Mouse (Mus musculus): ENCODE data around the gene Adamts9. TPM values are rescaled to one million over a fixed set of nuclear protein-coding genes. Genes with fewer than 3 reads are reported as not detected.
A peak's percentile ranks its signal among the peaks of the same experiment; 100 is the strongest.

The Adamts9 gene
- total RNA-seq, 2 experiments from 2014 or later, result 2.4 to 3.3 TPM

DNA sequence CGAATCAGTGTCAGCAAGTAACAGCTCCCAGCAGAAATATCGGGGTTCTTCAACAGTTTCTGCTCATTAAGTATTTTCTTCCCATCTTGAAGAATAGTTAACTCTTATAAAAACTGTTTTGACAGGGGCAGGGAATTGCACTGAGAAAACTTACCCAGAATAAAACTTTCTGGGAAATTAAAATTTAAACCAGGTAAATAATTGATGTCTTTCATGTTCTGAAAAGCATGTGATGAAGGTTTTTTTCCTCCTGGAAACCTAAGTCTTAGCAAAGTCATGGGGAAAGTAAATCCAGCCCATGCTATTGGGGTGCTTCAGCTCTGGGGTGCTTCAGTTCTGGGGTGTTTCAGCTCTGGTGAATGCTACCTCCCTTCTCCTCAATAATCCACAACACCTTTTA lies 132.7 kb downstream of the Adamts9 start:
- DNase-seq (ENCODE audit: low spot score in 2 of 2), result no peak

GRCm38 (mm10) chr6:92809818-92810217 lies 133.5 kb downstream of the Adamts9 start:
- DNase-seq (ENCODE audit: low spot score in 2 of 2), result no peak

DNA sequence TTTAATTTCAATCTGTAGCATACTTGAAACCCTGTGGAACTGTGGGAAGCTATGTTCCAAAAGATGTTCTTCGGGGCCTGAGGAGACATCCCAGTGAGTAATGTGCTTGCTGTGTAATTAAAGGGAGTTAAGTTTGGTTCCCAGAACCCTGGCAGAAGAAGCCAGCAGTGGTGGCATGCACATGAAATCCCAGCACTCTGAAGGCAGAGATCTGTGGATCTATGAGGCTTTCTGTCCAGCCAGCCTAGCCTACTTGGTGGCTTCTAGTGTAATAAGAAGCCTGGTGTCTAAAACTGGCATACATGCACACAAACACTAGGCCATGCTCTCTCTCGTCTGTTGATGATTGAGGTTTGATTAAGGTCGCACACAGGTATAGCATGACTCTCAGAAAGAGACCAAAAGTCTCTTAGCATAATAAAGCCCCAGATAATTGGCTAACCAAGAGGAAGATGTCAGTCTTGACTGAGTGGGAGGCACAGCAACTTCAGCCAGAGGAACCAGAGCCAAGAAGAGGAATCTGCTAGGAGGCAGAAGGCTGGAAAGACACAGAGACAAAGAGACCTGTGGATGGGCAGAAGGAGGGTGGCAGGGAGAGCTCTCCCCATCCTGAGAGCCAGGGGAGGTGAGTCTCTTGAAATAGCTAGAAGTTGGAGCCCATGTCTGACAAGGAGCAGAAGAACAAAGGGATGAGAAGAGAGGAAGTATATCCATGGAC lies 138.9 kb downstream of the Adamts9 start:
- DNase-seq (ENCODE audit: low spot score in 2 of 2), result no peak

GRCm38 (mm10) chr6:92803213-92803612 lies 140.1 kb downstream of the Adamts9 start:
- DNase-seq (ENCODE audit: low spot score in 2 of 2), result no peak

DNA sequence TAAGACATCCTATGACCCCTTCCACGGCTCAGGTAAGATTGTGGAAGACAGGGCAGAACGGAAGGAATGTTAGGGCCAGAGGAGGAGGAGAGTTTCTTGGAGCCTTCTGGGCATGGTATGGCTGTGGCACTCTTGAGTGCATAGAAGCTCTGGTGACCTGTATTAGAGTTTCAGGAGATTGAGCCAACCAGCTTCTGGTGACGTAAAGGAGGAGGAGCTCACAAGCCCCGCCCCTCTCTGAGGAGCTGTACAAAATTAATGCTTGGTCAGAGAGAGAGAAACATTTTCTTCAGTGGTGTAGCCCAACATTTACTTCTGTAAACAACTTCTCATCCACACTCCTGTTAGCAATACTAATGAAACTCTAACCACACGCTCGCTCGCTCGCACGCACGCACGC lies 140.9 kb downstream of the Adamts9 start:
- no peak for DNase-seq (ENCODE audit: low spot score in 2 of 2)

DNA sequence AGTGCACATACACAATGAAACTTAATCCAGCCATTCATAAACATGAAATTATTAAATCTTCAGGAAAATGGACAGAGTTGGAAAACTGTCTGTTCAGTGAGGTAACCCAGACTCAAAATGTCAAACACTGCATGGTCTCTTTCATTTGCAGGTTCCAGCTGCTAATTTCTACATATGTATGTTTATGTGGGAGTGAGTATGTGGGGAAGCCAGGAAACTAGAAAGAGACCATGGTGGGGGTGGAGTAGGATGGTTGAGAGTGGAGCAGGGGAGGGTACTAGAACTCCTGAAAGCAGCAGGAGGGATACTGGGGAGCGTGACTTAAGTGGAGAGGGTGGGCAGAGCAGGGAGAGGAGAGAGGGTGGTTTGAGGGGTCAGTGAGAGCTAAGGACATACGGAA lies 141.8 kb downstream of the Adamts9 start:
- no peak for DNase-seq (ENCODE audit: low spot score in 2 of 2)

- no peak for DNase-seq (ENCODE audit: low spot score in 2 of 2)
Observed at GRCm38 (mm10) chr6:92793804-92794203, 149.5 kb downstream of the Adamts9 start.

DNA sequence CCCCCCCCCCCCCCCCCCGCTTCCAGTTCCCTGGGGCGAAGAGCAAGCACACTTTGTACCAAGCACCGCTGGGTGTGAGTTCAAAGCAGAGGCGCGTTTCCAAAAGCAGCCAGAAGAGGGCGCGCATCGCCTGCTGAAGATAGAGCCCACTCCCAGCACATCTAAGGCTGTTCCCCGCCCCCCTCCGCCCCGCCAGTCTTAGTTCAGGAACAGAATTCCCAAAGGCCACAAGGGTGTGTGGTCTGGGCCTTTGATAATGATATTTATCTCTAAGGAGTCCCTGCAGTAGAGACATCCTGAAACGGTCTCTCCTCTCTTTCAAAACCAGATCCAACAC lies 155.9 kb downstream of the Adamts9 start:
- DNase-seq (ENCODE audit: low spot score in 2 of 2), result peak; percentile 91 to 94

GRCm38 (mm10) chr6:92786701-92787375 lies 156.5 kb downstream of the Adamts9 start:
- no peak for DNase-seq (ENCODE audit: low spot score in 2 of 2)

- peak; percentile 47 to 68 for DNase-seq (ENCODE audit: low spot score in 2 of 2)
Observed at GRCm38 (mm10) chr6:92784782-92785181, 158.5 kb downstream of the Adamts9 start.

DNA sequence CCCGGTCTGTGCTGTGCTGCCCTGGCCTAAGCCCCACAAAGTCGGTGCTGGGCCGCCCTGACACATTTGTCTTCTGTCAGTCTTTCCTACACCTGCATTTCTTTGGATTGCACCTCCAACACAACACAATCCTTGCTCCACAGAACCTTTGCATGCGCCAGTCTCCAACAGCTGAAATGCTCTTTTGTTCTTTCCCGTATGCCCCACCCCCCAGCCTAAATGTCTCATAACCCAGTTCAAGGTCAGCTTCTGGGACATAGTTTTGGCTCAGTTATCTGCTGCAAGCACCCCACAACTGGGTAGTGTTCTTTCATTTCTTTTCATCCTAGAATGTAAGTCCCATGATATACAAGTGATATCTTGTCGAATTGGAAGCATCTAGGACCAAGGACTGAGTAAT lies 161.8 kb downstream of the Adamts9 start:
- DNase-seq (ENCODE audit: low spot score in 2 of 2), result no peak

GRCm38 (mm10) chr6:92779935-92780205 lies 163.4 kb downstream of the Adamts9 start:
- no peak for DNase-seq (ENCODE audit: low spot score in 2 of 2)

DNA sequence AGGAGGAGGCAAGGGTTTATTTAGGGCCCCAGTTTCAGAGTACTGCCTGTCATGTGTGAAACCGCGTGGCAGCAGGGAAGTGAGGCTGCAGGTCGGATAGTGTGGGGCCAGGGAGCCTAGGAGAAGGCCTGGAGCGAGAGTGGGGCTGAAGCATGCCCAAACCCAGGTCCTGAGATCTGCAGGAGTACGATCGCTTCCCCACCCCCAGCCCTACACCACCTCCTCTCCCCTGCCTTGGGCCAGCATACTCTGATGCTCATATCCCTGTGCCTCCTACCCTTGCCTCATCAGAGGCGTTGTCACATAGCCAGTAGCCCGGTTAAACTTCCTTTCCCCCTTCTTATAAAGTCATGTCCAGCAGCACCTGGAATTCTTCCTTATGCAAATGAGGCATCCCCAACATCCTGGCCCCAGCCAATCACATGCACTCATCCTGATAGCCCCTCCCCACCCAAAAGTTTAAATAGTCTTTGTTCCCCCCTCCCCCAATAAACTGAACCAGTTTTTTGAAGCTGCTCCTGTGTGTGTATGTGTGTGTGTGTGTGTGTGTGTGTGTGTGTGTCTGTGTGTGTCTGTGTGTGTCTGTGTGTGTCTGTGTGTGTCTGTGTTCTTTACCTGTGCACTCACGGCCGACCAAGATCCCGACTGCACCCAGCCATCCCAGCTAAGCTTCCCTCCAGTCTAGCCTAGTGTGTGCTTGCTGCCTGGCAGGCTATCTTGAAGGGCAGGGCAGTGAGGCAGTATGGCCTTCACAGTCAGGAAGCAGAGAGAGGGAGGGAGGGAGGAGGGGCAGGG lies 164.0 kb downstream of the Adamts9 start:
- no peak for DNase-seq (ENCODE audit: low spot score in 2 of 2)

GRCm38 (mm10) chr6:92776356-92776755 lies 166.9 kb downstream of the Adamts9 start:
- DNase-seq (ENCODE audit: low spot score in 2 of 2), result peak; percentile 25 to 53

DNA sequence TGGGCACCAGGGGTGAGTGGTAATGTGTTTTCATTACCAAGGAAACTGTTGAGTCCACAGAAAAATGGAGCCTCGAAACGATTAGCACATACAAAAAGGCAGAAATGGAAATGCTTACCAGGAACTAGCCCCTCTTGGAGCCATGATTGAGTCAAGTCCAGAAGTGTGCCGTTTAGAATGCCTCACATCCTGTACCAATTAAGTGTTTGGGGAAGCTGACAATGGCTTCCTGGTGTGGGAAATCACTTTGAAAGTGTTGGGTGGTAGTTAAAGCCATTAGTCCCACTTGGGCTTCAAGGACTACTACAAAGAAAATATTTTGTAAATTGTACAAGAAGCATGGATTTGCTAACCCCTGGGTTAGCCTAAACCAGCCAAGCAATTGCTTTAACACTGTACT lies 180.9 kb downstream of the Adamts9 start:
- no peak for DNase-seq (ENCODE audit: low spot score in 2 of 2)

- DNase-seq (ENCODE audit: low spot score in 2 of 2), result no peak
Observed at GRCm38 (mm10) chr6:92759616-92760015, 183.7 kb downstream of the Adamts9 start.

DNA sequence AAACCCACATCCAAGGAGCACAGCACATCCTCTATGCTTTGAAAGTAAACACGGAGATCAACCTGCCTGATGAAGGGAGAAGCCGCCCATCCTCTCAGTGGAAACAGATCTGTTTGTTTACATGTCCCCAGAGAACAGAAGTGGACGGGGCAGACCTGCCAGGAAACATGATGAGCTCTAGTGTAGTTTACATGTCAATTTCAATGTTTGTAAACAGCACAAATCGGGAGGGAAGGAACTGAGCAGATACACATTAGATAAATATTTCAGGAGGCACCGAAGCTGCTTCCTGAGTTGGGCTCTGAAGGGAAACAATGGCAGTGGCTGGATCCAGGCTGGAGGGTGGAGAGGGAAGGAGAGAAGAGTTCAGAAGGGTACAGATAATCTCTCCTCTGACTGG lies 187.5 kb downstream of the Adamts9 start:
- no peak for DNase-seq (ENCODE audit: low spot score in 2 of 2)

DNA sequence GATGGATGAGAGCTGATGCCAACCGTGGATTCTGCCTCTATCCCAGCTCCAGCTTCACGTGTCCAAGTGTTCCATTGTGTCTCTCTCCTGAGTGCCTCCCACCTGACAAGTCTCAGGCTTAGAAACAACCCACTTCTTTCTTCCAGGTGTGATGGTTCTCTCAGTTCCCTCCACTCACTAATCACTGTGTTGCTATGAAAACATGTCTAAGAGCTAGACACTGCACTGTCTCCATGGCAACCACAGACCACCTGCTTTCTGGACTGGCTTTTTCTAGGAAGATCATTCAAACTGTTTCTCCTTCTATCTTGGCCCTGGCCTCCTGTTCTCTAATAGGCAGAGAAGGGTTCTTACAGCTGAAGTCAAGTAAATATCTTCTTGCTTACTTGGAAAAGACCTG lies 190.6 kb downstream of the Adamts9 start:
- no peak for DNase-seq (ENCODE audit: low spot score in 2 of 2)

GRCm38 (mm10) chr6:92749420-92749819 lies 193.9 kb downstream of the Adamts9 start:
- peak; percentile 28 to 38 for DNase-seq (ENCODE audit: low spot score in 2 of 2)

- DNase-seq (ENCODE audit: low spot score in 2 of 2), result peak; percentile 90 to 91
Observed at GRCm38 (mm10) chr6:92743605-92744004, 199.7 kb downstream of the Adamts9 start.

DNA sequence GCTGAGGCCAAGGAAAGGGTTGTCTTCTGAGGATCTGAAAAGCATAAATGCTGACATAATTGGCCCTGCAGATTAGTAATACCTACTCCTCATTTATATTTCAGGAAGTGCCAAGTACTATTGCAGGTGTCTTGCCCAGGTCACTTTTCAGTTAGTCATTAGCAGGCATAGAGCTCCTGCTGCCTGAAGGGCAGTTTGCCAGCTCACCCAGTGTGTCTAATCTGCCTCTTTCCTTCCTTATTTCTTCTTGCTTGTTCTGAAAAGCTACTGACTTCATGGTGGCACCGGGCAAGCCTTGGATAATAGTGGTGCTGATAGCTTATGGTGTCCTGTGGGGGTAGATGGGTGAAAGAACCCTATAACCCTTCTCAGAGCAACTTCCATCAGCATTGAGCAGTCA lies 206.2 kb downstream of the Adamts9 start:
- no peak for DNase-seq (ENCODE audit: low spot score in 2 of 2)

- no peak for DNase-seq (ENCODE audit: low spot score in 2 of 2)
Observed at GRCm38 (mm10) chr6:92733651-92734050, 209.6 kb downstream of the Adamts9 start.
